Mouse (Mus musculus): ENCODE results near the gene Ints14. TPM values are rescaled to one million over a fixed set of nuclear protein-coding genes. Genes with fewer than 3 reads are reported as not detected.

Gene Ints14
- polyA plus RNA-seq, 1 experiment from 2014 or later = 31.4 TPM

GRCm38 (mm10) chr9:64934015-64934754, 26.5 kb upstream of the Ints14 start:
- ATAC-seq = no peak
- no peak for TF ChIP-seq CTCF (IDR thresholded peaks at IDR 0.05)
- DNase-seq (ENCODE audit: low read depth, low spot score) = no peak
- in situ Hi-C loops (cut with MboI; ENCODE audit: low pct_unique_long_range_greater_than_20kb) = loop anchor here (25.0 kb wide), 1 partner anchor 597 kb away; the partner anchor contains the start of gene Dis3l
- no peaks in the 10 kb centered on the region for H3K27me3 ChIP-seq
- ChIA-PET POLR2A (no interaction called here), CTCF (no interaction called here)

DNA sequence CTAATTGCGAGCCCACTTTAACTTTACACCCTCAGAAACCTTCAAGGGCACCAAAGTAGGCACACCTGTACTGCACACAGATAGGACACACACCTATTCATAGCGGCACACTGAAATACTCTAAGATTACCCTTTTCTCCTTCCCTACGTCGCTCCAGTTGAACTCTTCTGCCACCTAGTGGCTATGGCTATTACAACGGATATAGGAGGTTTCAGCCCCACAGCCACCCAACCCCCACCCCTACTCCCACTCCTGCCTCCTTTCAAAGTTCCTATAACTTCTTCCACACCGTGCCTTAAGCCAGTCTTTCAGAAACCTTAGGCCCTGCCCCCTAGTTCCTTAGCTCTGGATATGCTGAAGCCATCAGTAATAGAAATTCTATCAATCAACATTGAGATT, 24.2 kb upstream of the Ints14 start:
- no peak for TF ChIP-seq CTCF (IDR thresholded peaks at IDR 0.05)
- CTCF ChIA-PET = no interaction called here
- ATAC-seq (no peak), DNase-seq (ENCODE audit: low read depth, low spot score) (no peak)
- in situ Hi-C loops (cut with MboI; ENCODE audit: low pct_unique_long_range_greater_than_20kb) = loop anchor here (25.0 kb wide), 1 partner anchor 599 kb away; the partner anchor contains the start of gene Dis3l
- POLR2A ChIA-PET = no interaction called here
- H3K27me3 ChIP-seq = no peaks in the 10 kb centered on the region

- DNase-seq (ENCODE audit: low read depth, low spot score) (no peak), ATAC-seq (no peak)
- ChIA-PET POLR2A (no interaction called here), CTCF (no interaction called here)
- peak; percentile 42 for TF ChIP-seq CTCF (IDR thresholded peaks at IDR 0.05)
- H3K27me3 ChIP-seq = peaks cover under 1% of the 10 kb centered on the region
- in situ Hi-C loops (cut with MboI; ENCODE audit: low pct_unique_long_range_greater_than_20kb) = loop anchor here (25.0 kb wide), 1 partner anchor 600 kb away; the partner anchor contains the start of gene Dis3l
These were observed 23.2 kb upstream of the Ints14 start for GRCm38 (mm10) chr9:64937491-64937890.

GRCm38 (mm10) chr9:64938535-64938934, 22.2 kb upstream of the Ints14 start:
- CTCF ChIA-PET = no interaction called here
- ATAC-seq (no peak), DNase-seq (ENCODE audit: low read depth, low spot score) (no peak)
- POLR2A ChIA-PET = no interaction called here
- H3K27me3 ChIP-seq = peaks cover 8% of the 10 kb centered on the region
- no peak for TF ChIP-seq CTCF (IDR thresholded peaks at IDR 0.05)
- in situ Hi-C loops (cut with MboI; ENCODE audit: low pct_unique_long_range_greater_than_20kb) = loop anchor here (25.0 kb wide), 1 partner anchor 601 kb away; the partner anchor contains the start of gene Dis3l

GRCm38 (mm10) chr9:64939281-64939680, 21.4 kb upstream of the Ints14 start:
- DNase-seq (ENCODE audit: low read depth, low spot score) (no peak), ATAC-seq (no peak)
- in situ Hi-C loops (cut with MboI; ENCODE audit: low pct_unique_long_range_greater_than_20kb) = loop anchor here (25.0 kb wide), 1 partner anchor 602 kb away; the partner anchor contains the start of gene Dis3l
- ChIA-PET CTCF (no interaction called here), POLR2A (interaction anchor here (0.6 to 0.8 kb wide), 2 partner anchors 8 to 234 kb away, joined by 3 read pairs; no protein-coding TSS in a partner anchor)
- TF ChIP-seq CTCF (IDR thresholded peaks at IDR 0.05) = no peak
- peaks cover 13% of the 10 kb centered on the region for H3K27me3 ChIP-seq

DNA sequence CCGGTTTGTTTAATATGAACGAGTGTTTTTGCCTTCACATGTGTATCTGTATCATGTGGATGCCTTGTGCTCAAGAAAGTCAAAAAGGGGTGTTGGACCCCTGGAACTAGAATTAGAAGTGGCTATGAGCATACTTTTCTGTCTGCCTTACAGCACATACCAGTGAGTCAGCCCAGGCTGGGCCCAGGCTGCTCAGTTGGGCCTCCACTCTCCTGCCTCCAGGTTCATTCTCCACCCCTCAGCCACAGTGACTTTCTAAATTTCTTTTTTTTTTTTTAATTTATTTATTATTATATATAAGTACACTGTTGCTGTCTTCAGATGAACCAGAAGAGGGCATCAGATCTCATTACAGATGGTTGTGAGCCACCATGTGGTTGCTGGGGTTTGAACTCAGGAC, 20.9 kb upstream of the Ints14 start:
- no peak for TF ChIP-seq CTCF (IDR thresholded peaks at IDR 0.05)
- CTCF ChIA-PET = no interaction called here
- DNase-seq (ENCODE audit: low read depth, low spot score) = no peak
- no peak for ATAC-seq
- H3K27me3 ChIP-seq = peaks cover 13% of the 10 kb centered on the region
- POLR2A ChIA-PET = interaction anchor here (0.6 to 0.8 kb wide), 2 partner anchors 8 to 234 kb away, joined by 3 read pairs; no protein-coding TSS in a partner anchor
- in situ Hi-C loops (cut with MboI; ENCODE audit: low pct_unique_long_range_greater_than_20kb) = loop anchor here (25.0 kb wide), 1 partner anchor 602 kb away; the partner anchor contains the start of gene Dis3l

DNA sequence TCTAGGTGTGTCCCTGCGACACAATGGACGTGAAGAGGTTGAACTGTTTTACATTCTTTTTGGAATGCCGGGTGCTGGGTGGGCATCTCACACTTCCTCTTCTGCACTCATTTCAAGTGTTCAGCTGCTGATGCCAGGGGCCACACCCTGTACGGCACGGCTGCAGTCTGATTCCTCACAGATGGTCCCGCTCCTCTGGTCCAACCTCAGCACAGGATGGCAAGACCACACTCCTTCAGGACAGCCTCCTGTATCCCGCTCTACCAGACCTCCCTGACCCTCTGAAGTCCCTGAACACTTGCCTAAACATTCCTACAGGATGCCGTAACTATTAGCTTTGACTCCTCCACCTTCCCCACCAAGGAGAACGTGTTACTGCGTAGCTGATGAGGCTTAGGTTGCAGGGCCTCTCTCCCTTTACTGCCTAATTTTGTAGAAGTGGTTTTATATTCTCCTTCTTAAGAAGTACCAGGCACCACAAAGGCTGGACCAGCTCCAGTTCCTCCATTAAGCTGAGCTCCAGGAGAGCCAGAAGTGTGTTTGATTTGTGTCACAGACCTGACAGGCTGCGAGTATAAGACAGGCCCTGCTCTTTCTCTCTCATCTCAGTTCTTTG, 19.9 kb upstream of the Ints14 start:
- in situ Hi-C loops (cut with MboI; ENCODE audit: low pct_unique_long_range_greater_than_20kb) = loop anchor here (25.0 kb wide), 1 partner anchor 604 kb away; the partner anchor contains the start of gene Dis3l
- DNase-seq (ENCODE audit: low read depth, low spot score) (no peak), ATAC-seq (no peak)
- no peak for TF ChIP-seq CTCF (IDR thresholded peaks at IDR 0.05)
- CTCF ChIA-PET = no interaction called here
- POLR2A ChIA-PET = no interaction called here
- H3K27me3 ChIP-seq = peaks cover 13% of the 10 kb centered on the region

- in situ Hi-C loops (cut with MboI; ENCODE audit: low pct_unique_long_range_greater_than_20kb) = loop anchor here (25.0 kb wide), 1 partner anchor 604 kb away; the partner anchor contains the start of gene Dis3l
- peaks cover 13% of the 10 kb centered on the region for H3K27me3 ChIP-seq
- ChIA-PET CTCF (no interaction called here), POLR2A (no interaction called here)
- no peak for DNase-seq (ENCODE audit: low read depth, low spot score)
- ATAC-seq = no peak
- no peak for TF ChIP-seq CTCF (IDR thresholded peaks at IDR 0.05)
These were observed 19.1 kb upstream of the Ints14 start for GRCm38 (mm10) chr9:64941650-64942049.

DNA sequence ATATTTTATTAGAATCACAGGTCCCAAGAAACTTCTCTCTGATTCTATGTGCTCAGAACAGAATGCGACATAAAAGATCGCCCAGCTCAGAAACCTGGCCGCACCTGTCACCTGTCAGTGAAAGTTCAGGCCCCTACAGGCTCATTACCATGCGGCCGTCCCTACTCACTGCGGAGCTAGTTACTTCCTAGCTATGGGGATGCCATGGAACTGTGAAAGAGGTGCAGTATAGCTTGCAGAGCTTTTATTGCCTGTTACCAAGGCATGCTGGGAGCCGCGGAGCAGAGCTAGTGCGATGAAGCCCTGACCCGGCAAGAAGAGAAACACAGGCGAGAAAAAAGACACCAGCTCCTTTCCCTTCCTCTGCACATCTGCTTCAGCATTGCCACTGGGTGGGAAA, 16.7 kb upstream of the Ints14 start:
- no peak for TF ChIP-seq CTCF (IDR thresholded peaks at IDR 0.05)
- in situ Hi-C loops (cut with MboI; ENCODE audit: low pct_unique_long_range_greater_than_20kb) = loop anchor here (25.0 kb wide), 1 partner anchor 607 kb away; the partner anchor contains the start of gene Dis3l

GRCm38 (mm10) chr9:64947483-64948095, 13.1 kb upstream of the Ints14 start:
- ChIA-PET POLR2A (no interaction called here), CTCF (interaction anchor here (1.0 kb wide), 1 partner anchor 12 kb away, joined by 4 read pairs; no protein-coding TSS in a partner anchor)
- peaks cover 48% of the 10 kb centered on the region for H3K27me3 ChIP-seq
- ATAC-seq (no peak), DNase-seq (ENCODE audit: low read depth, low spot score) (no peak)
- no peak for TF ChIP-seq CTCF (IDR thresholded peaks at IDR 0.05)
- in situ Hi-C loops (cut with MboI; ENCODE audit: low pct_unique_long_range_greater_than_20kb) = loop anchor here (25.0 kb wide), 1 partner anchor 610 kb away; the partner anchor contains the start of gene Dis3l

More for the DNA sequence above, 16.7 kb upstream of the Ints14 start:
- H3K27me3 ChIP-seq = peaks cover 26% of the 10 kb centered on the region
- ChIA-PET CTCF (interaction anchor here (1.1 kb wide), 1 partner anchor 10 kb away, joined by 3 read pairs; no protein-coding TSS in a partner anchor), POLR2A (no interaction called here)
- no peak for ATAC-seq
- DNase-seq (ENCODE audit: low read depth, low spot score) = no peak
